Mouse (Mus musculus) erythroid progenitor cell, adult 5-6 weeks (primary cell): ENCODE results near the gene Med16. TPM values are rescaled to one million over a fixed set of nuclear protein-coding genes. Genes with fewer than 3 reads are reported as not detected.

ENCODE experiments used
- ATAC-seq: replicated peaks from 2 replicates; pipeline ENCODE4 v1.8.0; 2016; ENCODE audit warnings: moderate number of reproducible peaks, mild to moderate bottlenecking, moderate TSS enrichment, inconsistent platforms; ENCODE audit not compliant: poor library complexity, low FRiP score, severe bottlenecking
- total RNA-seq, 2 experiments: library from RNA; stranded (forward) in 1 of 2; stranded (reverse) in 1 of 2; fragments of 150-400 nt in 1 of 2; fragments of 186-747, 209-891 nt in 1 of 2; gene quantifications; 2 replicates each; pipeline versions ENCODE4 v1.2.3 to v1.2.4; 2015 to 2017; ENCODE audit warnings: low replicate concordance in 2 of 2

Med16 gene
- total RNA-seq, 2 experiments from 2014 or later = 5.9 to 9.1 TPM

DNA sequence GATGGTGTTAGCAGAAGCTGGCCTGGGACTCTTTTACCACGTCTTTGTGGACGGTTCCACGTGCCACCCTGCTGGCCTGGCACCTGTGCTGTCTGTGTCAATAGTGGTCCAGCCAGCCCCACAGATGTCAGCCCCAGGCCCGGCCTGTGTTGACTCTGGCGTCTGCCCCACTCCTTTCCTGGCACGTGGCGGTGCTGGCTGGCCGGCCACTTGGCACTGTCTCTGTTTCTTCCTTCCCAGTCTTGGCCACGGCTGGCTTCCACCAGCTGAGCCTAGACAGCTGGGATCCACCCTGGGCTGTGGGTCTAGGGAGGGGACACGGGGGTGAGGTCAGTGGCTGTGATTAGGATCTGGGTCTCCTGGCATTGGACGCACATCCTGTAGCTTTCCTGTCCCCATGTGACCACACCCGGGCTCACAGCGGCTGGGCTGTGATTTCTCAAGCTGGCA lies 25.6 kb upstream of the Med16 start:
- no peak for ATAC-seq

DNA sequence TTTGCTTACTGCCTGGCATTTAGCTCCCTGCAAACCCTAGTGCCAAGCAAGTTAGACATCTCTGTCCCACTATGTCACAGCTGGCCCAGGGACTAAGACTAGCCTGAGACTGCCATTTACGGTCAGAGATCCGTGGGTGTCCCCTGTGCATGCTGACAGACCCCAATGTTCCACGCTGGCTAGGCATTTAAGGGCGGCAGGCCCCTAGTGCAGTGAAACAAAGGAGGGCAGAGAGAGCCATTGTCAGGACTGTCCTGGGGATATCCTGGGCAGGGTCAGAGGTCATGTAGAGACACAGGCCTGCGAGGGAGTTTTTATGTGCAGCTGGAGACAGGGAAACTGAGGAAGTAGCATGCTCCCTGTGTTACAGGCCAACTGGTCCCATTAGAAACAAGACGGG lies 25.1 kb upstream of the Med16 start:
- no peak for ATAC-seq

DNA sequence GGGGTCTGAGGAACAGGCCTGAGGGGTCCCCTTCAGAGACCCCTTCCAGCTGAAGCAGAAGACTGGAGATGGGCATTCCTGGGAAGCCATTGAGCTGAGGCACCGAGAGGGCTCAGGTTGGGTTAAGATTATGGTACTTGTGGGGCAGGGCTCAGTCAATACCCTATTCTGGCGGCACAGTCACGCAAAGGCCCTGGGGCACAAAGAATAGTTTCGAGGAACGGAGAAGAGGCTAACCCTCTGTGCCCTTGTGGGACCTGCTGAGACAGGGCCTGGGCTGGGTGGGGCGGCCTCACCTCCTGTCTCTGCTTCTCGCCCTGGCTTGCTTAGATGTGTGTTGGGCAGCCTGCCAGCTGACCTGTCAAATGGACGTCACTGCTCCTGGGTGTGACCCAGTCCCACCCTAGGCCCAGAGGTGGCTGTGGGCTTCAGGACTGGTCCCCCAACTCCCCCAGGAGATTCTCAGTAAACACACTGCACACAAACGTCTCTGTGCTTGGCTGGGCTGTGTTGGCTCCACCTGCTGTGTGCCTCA lies 24.5 kb upstream of the Med16 start:
- ATAC-seq = no peak

DNA sequence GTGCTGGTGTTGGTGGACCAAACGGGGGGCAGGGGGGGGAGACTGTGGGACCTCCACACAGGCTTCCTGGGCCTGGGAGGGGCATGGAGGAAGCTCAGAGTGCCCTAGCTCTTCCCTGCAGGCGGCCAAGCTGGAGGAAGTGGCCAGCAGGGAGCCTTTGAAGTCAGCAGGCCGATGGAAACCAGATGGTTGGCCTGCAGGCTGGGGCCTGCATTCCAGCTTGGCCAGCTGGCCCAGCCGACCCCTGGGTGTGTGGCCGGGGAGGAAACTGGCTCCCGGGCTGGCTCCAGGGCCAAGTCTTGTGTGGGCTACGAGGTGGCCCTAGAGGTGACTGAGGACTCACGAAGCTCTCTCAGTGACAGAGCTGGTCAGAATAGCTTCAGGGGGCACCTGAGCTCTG lies 24.0 kb upstream of the Med16 start:
- no peak for ATAC-seq

DNA sequence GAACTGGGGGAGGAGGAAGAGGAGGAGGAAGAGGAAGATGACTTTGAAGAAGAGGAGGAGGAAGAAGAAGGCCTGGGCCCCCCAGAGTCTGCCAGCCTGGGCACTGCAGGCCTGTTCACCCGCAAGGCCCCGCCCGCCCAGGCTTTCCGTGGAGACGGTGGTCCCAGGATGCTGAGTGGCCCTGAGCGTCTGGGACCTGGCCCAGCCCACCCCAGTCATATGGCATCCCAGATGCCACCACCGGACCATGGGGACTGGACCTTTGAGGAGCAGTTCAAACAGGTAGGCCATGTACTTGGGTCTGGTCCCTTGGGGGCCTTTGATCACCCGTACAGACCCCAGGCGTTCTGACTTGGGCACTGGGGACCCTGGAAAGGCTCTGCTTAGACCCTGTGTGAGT lies 23.1 kb upstream of the Med16 start:
- ATAC-seq = no peak

DNA sequence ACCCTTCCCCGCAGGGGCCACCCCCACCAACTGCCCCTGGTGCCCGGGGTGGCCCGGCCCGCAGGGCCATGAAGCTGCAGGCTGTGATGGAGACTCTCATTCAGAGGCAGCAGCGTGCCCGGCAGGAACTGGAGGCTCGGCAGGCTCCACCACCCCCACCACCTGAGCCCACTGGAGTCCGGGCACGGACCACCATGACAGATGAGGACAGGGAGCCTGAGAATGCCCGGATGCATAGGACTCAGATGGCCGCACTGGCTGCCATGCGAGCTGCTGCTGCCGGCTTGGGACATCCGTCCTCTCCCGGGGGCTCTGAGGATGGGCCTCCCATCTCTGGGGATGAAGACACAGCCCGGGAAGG lies 22.1 kb upstream of the Med16 start:
- no peak for ATAC-seq

DNA sequence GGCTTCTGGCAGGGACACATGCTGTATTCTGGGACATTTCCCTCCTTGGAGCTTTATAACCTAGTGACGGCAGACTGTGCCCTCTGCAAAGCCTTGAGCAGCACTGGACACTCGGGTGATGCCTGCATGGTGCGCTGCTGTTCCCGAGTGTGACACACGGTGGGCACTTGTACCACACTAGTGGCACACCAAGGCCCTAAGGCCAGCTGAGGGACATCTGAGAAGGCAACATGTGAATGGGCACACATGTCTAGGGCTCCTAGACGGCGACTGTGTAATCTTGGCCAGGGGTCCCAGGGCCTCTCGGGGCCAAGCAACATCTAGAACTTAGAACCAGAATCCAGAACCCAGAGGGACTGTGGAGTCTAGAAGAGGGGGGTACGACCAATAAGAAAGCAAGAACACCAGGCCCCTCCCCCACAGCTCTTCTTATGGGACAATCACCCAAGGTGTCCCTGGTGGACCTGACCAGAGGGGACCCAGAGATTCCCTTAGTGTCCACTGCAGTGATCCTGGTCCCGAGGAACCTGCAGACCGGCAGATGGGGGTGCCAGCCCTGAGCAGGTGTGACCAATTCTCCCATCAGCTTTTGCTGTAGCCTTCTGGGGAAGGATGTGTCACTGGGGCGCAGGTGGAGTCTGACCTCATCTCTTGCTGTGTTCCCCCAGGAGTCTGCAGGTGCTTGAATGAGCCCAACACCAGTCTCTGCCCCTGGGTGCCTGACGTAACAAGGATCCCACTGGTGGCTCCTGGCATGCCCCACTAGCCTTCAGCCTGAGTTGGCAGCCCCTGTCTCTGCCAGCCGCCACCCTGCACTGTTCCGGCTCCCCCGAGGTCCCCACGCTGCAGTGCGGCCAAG lies 21.5 kb upstream of the Med16 start:
- no peak for ATAC-seq

DNA sequence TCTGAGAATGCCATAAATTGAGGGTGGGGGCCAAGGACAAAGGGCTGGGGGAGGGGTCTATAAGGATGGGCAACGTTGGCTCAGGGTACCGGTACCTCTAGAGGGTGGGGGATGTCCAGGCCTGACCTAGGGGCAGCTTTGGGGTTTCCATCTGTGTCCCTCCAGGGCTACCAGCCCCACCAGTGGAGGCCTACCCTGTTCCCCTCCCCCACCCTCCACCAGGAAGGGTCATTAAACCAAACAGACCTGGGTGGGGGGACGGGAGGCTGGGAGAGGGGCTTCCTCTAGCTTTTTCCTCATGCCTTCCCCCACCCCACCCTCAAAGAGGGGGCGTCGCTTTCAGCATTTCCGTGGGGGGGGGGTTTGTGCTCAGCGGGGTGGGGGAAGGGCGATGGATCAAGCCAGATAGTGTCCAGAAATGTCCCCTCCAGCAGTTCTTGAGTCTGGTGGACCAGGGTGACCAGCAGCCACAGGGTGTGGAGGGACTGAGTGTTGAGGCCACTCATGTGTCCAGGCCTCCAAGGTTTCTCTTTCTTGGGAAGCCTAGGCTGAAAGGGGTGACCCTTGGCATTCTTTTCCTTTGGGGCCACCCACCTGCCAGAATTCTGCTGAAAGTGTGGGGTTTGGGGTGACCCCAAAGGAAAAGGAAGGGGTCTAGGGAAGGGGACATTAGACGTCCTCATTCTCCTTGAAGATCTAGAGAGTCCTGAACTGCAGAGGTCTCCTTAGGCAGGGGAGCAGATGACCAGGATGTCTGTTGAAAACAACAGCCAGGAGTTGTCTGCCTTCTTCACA lies 20.4 kb upstream of the Med16 start:
- no peak for ATAC-seq

DNA sequence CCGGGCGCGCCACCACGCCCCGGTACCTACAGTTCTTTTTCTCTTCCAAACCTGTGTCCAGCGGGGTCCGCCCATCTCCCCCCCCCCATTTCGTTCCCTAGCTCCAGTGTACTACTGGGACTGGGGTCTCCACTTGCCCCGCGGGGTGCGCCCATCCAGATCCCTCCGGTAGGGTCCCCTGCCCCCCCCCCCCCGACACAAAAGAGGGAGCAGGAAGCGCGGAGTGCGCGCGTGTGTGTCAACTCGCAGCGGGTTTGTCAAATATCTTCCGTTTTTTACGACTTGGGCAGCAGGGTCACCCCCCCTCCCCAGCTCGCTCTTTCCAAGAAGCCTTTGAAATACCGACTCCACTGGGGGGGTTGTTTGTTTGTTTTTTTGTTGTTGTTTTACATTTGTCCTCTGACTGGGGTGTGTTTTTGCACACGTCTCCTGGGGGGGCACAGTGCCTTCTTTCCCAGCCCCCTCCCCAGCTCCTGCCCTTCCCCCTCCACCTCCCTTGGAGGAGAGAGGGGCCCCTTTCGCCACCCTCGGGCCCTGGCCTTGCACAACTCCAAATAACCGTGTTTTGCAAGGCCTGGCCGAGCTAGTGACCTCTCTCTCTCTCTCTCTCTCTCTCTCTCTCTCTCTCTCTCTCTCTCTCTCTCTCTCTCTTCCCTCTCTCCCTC lies 19.4 kb upstream of the Med16 start:
- ATAC-seq = no peak

DNA sequence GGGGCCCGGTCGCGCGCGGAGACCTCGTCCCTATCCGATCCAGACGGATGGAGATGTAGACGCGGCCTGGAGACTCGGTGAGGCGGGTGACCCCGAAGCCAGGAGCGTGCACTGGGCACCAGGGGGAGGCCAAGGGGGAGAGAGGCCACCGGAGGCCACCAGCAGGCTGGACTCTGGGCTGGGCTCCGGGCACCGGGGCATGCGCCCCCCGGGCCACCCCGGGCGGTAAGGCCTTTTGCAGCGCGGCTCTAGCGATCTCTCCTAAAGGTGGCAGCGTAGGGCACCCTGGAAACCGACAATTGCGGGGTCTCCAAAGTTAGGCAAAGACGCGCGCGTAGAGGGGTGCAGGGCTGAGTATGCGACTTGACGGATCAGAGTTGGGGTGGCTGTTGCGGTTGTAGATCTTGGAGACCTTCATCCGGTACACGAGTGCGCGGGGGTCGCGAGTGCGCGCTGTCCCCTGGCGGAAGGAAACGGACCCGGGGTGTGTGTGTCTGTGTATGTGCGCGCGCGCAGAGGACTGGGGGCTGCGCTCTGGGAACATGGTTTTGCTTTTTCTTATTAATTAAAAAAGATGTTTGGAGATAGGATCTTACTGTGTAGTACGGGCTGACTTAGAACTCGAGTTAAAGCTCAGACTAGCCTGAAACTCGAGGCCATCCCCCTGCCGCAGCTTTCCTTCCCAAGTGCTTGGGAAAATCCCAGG lies 18.8 kb upstream of the Med16 start:
- no peak for ATAC-seq

DNA sequence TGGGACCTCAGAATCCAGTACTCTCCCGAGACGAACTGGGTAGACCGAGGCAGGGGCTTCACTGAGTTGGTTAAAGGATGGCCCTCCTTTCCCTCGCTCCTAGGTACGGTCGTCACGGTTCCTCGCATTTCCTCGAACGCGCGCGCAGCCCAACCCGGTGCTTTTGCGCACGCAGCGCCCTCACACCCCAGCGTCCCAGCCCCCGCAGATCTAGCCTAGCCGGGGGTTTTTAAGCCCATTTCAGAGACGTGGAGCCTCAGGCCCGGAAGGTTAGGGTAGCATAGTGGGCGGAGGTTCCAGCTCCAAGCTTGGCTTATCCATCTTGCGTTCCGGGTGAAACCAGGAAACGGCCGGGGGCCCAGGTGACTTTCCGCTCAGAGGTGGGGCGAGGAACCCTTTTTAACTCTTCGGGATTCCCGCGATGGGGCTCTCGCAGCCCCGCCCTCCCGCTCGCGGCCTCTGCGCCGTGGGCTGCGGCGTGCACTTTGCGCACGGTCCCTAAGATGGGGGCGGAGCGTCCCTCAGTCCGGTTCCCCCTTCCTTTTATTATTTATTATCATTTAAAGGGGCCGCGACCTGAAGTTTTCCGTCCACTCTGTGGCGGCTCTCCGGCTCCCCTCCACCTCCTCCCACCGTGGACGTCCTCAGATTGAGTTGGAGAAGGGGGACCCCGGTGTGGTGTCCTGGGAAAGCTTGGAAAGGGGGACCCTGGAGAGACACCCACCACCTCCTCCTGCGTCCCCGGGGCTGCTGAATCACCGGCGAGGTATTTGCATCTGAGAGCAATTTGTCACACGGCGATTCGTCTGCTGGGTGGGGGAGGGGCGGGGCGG lies 18.0 kb upstream of the Med16 start, which contains the start of gene Arid3a:
Arid3a (plus strand) TSS at position 553 of the 833 bp plus-strand sequence.
- ATAC-seq = peak; percentile 71

DNA sequence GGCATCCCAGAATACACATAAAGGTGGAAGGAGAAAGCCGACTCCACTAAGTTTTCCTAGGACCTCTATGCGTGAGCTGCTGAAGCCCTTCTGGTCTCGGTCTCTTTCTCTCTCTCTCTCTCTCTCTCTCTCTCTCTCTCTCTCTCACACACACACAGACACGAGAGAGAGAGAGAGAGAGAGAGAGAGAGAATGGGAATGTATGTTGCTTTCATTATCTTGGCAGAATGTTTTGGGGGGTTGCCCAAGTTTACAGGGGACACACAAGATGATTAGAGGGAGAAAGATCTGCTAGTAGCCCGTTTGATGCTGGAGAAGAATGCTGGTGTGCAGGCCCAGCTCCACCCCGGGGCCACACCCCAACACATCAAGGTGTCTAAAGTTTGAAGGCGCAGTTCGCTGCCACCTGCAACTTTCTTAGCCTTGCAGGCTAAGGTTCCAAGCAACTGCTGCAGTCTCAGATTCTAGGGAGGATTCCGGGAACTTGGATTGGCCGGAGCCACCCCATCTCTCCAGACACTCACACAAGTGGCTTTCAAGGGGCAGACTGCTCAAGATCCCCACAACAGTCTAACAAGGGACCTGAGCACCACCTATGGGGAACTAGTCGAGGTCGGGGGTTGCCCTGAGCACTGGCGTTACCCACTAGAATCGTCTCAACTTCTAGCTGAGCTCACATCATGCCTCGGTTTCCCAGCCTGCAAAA lies 17.2 kb upstream of the Med16 start:
- ATAC-seq = peak; percentile 26

DNA sequence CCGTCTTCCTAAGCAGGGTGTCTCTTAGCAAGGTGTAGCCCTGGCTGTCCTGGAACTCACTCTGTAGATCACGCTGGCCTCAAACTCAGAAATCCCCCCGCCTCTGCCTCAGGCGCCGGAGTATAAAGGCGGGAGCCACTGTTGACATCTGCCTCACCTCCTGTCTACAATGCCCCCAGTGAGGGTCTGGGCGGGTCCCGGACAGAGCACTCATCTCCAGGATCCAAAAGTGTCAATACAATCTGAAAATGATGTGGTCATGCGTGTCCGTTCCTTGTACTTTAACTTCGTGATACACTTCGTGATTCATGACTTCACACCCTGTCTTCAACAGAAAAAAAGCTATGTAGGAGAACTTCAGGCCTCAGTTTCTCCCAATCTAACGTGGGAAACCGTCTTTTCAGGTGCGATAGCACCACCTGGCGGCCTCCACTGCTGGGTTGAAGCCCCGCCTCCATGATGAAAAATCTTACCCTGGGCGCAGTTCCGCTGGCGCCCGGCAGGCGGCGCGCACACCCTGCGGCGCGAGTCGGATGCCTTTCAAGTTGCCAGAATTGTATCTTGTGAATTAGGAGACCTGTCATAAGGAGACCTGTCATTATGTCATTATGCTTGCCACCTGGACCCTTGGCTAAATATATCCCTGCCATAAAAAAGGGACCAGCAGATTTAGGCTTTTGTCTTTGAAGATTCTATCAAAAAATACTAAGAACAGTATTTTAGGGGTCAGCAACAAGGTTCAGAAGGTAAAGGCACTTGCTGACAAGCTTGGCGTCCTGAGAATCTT lies 16.5 kb upstream of the Med16 start:
- ATAC-seq = peak; percentile 68

DNA sequence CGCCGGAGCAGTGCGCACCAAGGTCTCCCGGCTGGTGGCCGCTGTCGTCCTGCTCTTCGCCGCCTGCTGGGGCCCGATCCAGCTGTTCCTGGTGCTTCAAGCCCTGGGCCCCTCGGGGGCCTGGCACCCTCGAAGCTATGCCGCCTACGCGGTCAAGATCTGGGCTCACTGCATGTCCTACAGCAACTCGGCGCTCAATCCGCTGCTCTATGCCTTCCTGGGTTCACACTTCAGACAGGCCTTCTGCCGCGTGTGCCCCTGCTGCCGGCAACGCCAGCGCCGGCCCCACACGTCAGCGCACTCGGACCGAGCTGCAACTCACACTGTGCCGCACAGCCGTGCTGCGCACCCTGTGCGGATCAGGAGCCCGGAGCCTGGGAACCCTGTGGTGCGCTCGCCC lies 12.8 kb upstream of the Med16 start:
- no peak for ATAC-seq

DNA sequence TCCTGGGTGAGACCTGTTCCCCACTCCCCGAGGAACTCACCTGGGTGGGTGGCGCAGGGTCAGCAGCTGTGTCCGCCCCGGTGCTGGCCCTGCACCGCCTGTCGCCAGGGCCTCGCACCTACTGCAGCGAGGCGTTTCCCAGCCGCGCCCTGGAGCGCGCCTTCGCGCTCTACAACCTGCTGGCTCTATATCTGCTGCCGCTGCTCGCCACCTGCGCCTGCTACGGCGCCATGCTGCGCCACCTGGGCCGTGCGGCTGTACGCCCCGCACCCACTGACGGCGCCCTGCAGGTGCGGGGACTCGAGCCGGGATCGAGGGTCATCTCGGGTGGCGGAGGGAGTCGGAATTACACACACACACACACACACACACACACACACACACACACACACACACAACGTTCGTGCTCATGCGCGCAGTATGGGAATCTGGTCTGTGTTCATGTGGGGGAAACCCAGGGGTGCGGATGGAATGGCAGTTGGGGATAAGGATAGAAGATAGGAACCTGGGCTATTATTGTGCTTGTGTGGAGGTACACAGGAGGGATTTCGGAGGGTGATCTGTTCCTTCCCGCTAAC lies 12.3 kb upstream of the Med16 start, which contains the start of gene R3hdm4:
R3hdm4 (minus strand) TSS at position 251 of the 578 bp plus-strand sequence.
- no peak for ATAC-seq

DNA sequence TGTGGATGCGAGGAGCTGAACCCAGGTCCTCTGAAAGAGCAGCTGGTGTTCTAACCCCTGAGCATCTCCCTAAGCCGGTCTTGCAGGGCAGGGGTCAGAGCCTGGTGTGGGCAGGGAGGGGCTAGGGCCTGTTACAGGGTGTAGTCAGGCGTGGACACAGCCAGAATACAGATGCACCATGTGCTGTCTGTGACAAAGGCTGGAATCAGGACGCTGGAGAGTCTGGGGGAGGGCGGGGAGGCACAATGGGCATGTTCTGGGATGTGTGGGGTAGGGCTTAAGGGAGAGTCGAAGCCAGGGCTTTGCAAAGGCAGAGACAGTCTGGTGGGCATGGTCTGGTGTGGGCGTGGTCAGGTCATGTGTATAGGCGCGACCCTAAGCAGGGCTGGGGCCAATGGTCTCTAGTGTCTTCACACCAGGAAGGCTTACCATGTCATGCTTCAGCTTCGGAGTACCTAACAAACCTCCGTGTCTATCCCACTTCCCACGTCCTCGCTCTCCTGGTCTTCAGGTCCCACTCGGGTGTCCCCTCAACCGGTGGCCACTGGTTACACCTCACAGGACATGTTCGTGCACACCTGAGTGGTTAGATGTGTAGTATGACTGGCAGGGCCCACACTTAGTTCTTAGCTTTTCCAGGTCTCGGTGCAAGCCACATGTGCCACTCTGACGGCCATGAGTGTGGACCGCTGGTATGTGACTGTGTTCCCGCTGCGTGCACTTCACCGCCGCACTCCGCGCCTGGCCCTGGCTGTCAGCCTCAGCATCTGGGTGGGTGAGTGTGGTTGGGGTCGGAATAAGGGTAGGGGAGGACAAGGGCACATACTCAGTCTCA lies 11.6 kb upstream of the Med16 start:
- no peak for ATAC-seq
